Mouse (Mus musculus): ENCODE results near the gene Tbx2. TPM values are rescaled to one million over a fixed set of nuclear protein-coding genes. Genes with fewer than 3 reads are reported as not detected.

The Tbx2 gene
- total RNA-seq, 1 experiment = 0.80 TPM

DNA sequence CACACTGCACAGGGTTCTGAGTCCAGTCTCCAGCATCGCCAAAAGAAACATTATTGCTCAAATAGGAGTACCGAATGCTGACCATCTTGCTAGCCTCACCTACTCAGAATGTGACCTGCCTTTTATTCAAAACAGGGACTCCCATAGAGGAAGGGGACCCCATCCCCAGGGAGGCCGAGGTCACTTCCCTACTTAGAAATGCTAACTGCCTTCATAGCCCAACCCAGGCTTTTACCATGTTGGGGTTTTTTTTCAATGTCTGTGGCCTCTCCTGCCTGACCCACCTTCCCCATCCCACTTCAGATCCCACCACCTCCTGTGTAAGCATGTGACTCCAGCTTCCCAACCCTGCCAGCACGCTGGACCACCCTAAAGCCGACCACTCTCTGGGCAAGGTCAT is 20.7 kb upstream of the Tbx2 start:
- no peak for TF ChIP-seq ZC3H11A (IDR thresholded peaks at IDR 0.05; ENCODE audit: borderline replicate concordance, low read depth, low read length)
- no peak for TF ChIP-seq HCFC1 (IDR thresholded peaks at IDR 0.05; ENCODE audit: borderline replicate concordance, insufficient read depth, low read length)
- TF ChIP-seq ZNF384 (IDR thresholded peaks at IDR 0.05; ENCODE audit: low read depth, low read length) = no peak
- no peak for TF ChIP-seq MAFK (IDR thresholded peaks at IDR 0.05; ENCODE audit: insufficient read depth, low read depth, low read length)
- TF ChIP-seq CHD2 (IDR thresholded peaks at IDR 0.05; ENCODE audit: low read depth, low read length) = no peak
- no peak for DNase-seq (ENCODE audit: low read depth, low spot score)
- in situ Hi-C loops (cut with MboI; ENCODE audit: low sequenced_read_pairs in 2 of 2, unreplicated experiment in 2 of 2) = no loop called here
- no peaks in the 10 kb centered on the region for H3K36me3 ChIP-seq (ENCODE audit: control insufficient read depth, insufficient read depth, low read length, poor library complexity, severe bottlenecking)
- no peaks in the 10 kb centered on the region for H3K4me1 ChIP-seq (ENCODE audit: control insufficient read depth in 2 of 2, insufficient read depth in 2 of 2, low read length in 2 of 2, poor library complexity in 1 of 2)
- H3K27ac ChIP-seq (ENCODE audit: insufficient read depth, low read depth, low read length, poor library complexity, severe bottlenecking) = no peak overlapping the region
- no peak overlapping the region for H3K4me3 ChIP-seq (ENCODE audit: insufficient read depth in 1 of 2, low read depth in 1 of 2, low read length in 2 of 2, poor library complexity in 1 of 2, severe bottlenecking in 1 of 2)
- H3K9me3 ChIP-seq (ENCODE audit: control insufficient read depth, insufficient read depth, low read depth, low read length) = no peaks in the 10 kb centered on the region
- no peak overlapping the region for H3K9ac ChIP-seq (ENCODE audit: insufficient read depth, low read depth, low read length, poor library complexity, severe bottlenecking)

DNA sequence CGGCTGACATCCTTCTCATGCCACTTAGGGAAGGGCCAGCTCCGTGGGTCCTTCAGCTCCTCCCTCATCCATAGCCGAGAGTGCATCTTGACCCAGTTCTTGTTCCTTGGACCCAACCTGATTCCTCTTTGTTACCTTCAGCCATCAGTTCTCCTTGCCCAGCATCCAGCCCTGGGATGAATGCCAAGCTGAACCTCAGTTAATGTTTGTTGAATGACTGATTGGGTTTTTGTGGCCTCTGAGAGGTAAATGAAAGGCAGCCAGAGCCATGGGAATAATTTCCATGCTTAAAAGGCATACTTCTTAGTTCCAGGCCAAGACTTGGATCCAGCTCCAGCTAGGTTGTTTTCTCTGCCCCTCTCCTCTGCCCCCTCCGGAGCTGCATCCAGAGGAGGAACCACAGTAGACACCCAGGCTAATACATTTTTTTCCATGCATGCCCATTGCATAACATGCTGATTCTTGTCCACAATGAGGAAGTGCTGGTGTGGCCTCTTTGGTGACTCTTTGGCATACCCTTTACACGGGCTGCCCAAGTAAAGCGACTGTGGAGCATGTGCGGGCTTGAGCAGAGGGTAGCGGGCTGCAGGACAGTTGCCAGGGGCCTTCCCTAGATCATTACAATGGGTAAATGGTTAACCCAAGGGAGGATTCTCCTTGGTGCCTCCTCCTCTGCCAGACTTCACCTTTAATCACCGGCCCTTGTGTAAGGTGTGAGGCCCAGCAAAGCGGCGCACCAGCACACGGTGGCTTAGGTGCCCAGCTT is 20.0 kb upstream of the Tbx2 start:
- Histone ChIP-seq H3K36me3 (ENCODE audit: control insufficient read depth, insufficient read depth, low read length, poor library complexity, severe bottlenecking) (no peaks in the 10 kb centered on the region), H3K4me3 (ENCODE audit: insufficient read depth in 1 of 2, low read depth in 1 of 2, low read length in 2 of 2, poor library complexity in 1 of 2, severe bottlenecking in 1 of 2) (no peak overlapping the region), H3K9me3 (ENCODE audit: control insufficient read depth, insufficient read depth, low read depth, low read length) (no peaks in the 10 kb centered on the region), H3K4me1 (ENCODE audit: control insufficient read depth in 2 of 2, insufficient read depth in 2 of 2, low read length in 2 of 2, poor library complexity in 1 of 2) (no peaks in the 10 kb centered on the region), H3K27ac (ENCODE audit: insufficient read depth, low read depth, low read length, poor library complexity, severe bottlenecking) (no peak overlapping the region), H3K9ac (ENCODE audit: insufficient read depth, low read depth, low read length, poor library complexity, severe bottlenecking) (no peak overlapping the region)
- in situ Hi-C loops (cut with MboI; ENCODE audit: low sequenced_read_pairs in 2 of 2, unreplicated experiment in 2 of 2) = no loop called here
- TF ChIP-seq CHD2 (IDR thresholded peaks at IDR 0.05; ENCODE audit: low read depth, low read length) (no peak), ZNF384 (IDR thresholded peaks at IDR 0.05; ENCODE audit: low read depth, low read length) (no peak), HCFC1 (IDR thresholded peaks at IDR 0.05; ENCODE audit: borderline replicate concordance, insufficient read depth, low read length) (no peak), ZC3H11A (IDR thresholded peaks at IDR 0.05; ENCODE audit: borderline replicate concordance, low read depth, low read length) (no peak), MAFK (IDR thresholded peaks at IDR 0.05; ENCODE audit: insufficient read depth, low read depth, low read length) (no peak)
- no peak for DNase-seq (ENCODE audit: low read depth, low spot score)

GRCm38 (mm10) chr11:85814678-85815077 is 17.7 kb upstream of the Tbx2 start:
- TF ChIP-seq MAFK (IDR thresholded peaks at IDR 0.05; ENCODE audit: insufficient read depth, low read depth, low read length) (no peak), HCFC1 (IDR thresholded peaks at IDR 0.05; ENCODE audit: borderline replicate concordance, insufficient read depth, low read length) (no peak), ZC3H11A (IDR thresholded peaks at IDR 0.05; ENCODE audit: borderline replicate concordance, low read depth, low read length) (no peak), CHD2 (IDR thresholded peaks at IDR 0.05; ENCODE audit: low read depth, low read length) (no peak), ZNF384 (IDR thresholded peaks at IDR 0.05; ENCODE audit: low read depth, low read length) (no peak)
- no peak for DNase-seq (ENCODE audit: low read depth, low spot score)
- no peak overlapping the region for H3K27ac ChIP-seq (ENCODE audit: insufficient read depth, low read depth, low read length, poor library complexity, severe bottlenecking)
- no peak overlapping the region for H3K4me3 ChIP-seq (ENCODE audit: insufficient read depth in 1 of 2, low read depth in 1 of 2, low read length in 2 of 2, poor library complexity in 1 of 2, severe bottlenecking in 1 of 2)
- H3K4me1 ChIP-seq (ENCODE audit: control insufficient read depth in 2 of 2, insufficient read depth in 2 of 2, low read length in 2 of 2, poor library complexity in 1 of 2) = no peaks in the 10 kb centered on the region
- in situ Hi-C loops (cut with MboI; ENCODE audit: low sequenced_read_pairs in 2 of 2, unreplicated experiment in 2 of 2) = no loop called here
- no peaks in the 10 kb centered on the region for H3K36me3 ChIP-seq (ENCODE audit: control insufficient read depth, insufficient read depth, low read length, poor library complexity, severe bottlenecking)
- no peak overlapping the region for H3K9ac ChIP-seq (ENCODE audit: insufficient read depth, low read depth, low read length, poor library complexity, severe bottlenecking)
- no peaks in the 10 kb centered on the region for H3K9me3 ChIP-seq (ENCODE audit: control insufficient read depth, insufficient read depth, low read depth, low read length)

GRCm38 (mm10) chr11:85816471-85816870 is 15.9 kb upstream of the Tbx2 start:
- TF ChIP-seq HCFC1 (IDR thresholded peaks at IDR 0.05; ENCODE audit: borderline replicate concordance, insufficient read depth, low read length) = no peak
- TF ChIP-seq CHD2 (IDR thresholded peaks at IDR 0.05; ENCODE audit: low read depth, low read length) = no peak
- TF ChIP-seq ZC3H11A (IDR thresholded peaks at IDR 0.05; ENCODE audit: borderline replicate concordance, low read depth, low read length) = no peak
- TF ChIP-seq MAFK (IDR thresholded peaks at IDR 0.05; ENCODE audit: insufficient read depth, low read depth, low read length) = no peak
- H3K9ac ChIP-seq (ENCODE audit: insufficient read depth, low read depth, low read length, poor library complexity, severe bottlenecking) = no peak overlapping the region
- H3K27ac ChIP-seq (ENCODE audit: insufficient read depth, low read depth, low read length, poor library complexity, severe bottlenecking) = no peak overlapping the region
- DNase-seq (ENCODE audit: low read depth, low spot score) = no peak
- no peak overlapping the region for H3K4me3 ChIP-seq (ENCODE audit: insufficient read depth in 1 of 2, low read depth in 1 of 2, low read length in 2 of 2, poor library complexity in 1 of 2, severe bottlenecking in 1 of 2)
- H3K36me3 ChIP-seq (ENCODE audit: control insufficient read depth, insufficient read depth, low read length, poor library complexity, severe bottlenecking) = no peaks in the 10 kb centered on the region
- no peaks in the 10 kb centered on the region for H3K4me1 ChIP-seq (ENCODE audit: control insufficient read depth in 2 of 2, insufficient read depth in 2 of 2, low read length in 2 of 2, poor library complexity in 1 of 2)
- H3K9me3 ChIP-seq (ENCODE audit: control insufficient read depth, insufficient read depth, low read depth, low read length) = no peaks in the 10 kb centered on the region
- in situ Hi-C loops (cut with MboI; ENCODE audit: low sequenced_read_pairs in 2 of 2, unreplicated experiment in 2 of 2) = no loop called here

All from ES-E14 (cell line).